Mouse (Mus musculus): Measurements from ENCODE around the gene Bola2.

DNA sequence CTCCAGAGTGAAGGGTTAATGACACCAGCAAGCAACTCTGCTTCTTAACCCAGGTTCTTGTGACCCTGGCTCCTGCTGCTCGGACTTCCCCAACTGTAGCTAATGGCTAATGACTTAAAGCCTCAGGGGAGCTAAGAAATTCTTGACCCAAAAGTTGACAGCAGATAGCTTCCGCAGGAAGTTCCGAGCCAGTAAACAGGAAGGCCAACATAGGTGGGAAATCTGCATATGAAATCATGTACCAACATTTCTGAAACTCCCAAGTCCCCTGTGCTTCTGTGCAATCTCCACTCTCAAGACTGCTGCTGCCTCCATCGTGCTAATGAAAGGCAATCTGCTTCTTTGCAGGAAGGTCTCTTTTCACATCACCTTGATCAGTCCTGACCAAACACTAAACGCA is 49.5 kb upstream of the Bola2 start:
- no peak for TF ChIP-seq CTCF (IDR thresholded peaks at IDR 0.05 in 2 of 3, conservative IDR thresholded peaks at IDR 0.05 in 1 of 3; ENCODE audit: control insufficient read depth in 1 of 3, insufficient read depth in 1 of 3, low read depth in 2 of 3, low read length in 3 of 3, poor library complexity in 1 of 3, severe bottlenecking in 1 of 3)
- no peak for TF ChIP-seq TBP (IDR thresholded peaks at IDR 0.05; ENCODE audit: low read depth, low read length)
- TF ChIP-seq ELF1 (IDR thresholded peaks at IDR 0.05; ENCODE audit: low read depth, low read length) = no peak
- TF ChIP-seq MXI1 (IDR thresholded peaks at IDR 0.05; ENCODE audit: low read depth, low read length) = no peak
- TF ChIP-seq BHLHE40 (IDR thresholded peaks at IDR 0.05; ENCODE audit: borderline replicate concordance, low read depth, low read length) = no peak
- no peak for TF ChIP-seq POLR2AphosphoS2 (IDR thresholded peaks at IDR 0.05; ENCODE audit: low read length)
- no peak for TF ChIP-seq ZKSCAN1 (IDR thresholded peaks at IDR 0.05; ENCODE audit: low read depth, low read length)
- TF ChIP-seq POLR2A (IDR thresholded peaks at IDR 0.05; ENCODE audit: control insufficient read depth in 1 of 2, insufficient read depth in 1 of 2, low read depth in 1 of 2, low read length in 2 of 2, poor library complexity in 1 of 2) = no peak
- no peak for TF ChIP-seq HCFC1 (IDR thresholded peaks at IDR 0.05; ENCODE audit: low read depth, low read length)
- TF ChIP-seq CHD2 (IDR thresholded peaks at IDR 0.05; ENCODE audit: low read length) = no peak

All from MEL (cell line).